23 mouse cellular contexts compared by ENCODE assay signal in genomic region chrX:71435542-71435941, GRCm38 (mm10).
"Had no signal": no experiment of that assay in that cellular context is flagged by ENCODE, and none has a peak within 500 bp of the region (broad histone marks: within the 10 kb centered on the region; RNA-seq: fewer than 3 reads in every experiment).

No protein-coding gene starts in this region.

- H3K27me3 ChIP-seq: heart, embryonic 13.5 days; heart, embryonic 15.5 days; hindbrain, embryonic 15.5 days; kidney, embryonic 15.5 days; limb, embryonic 13.5 days; limb, embryonic 15.5 days; liver, embryonic 12.5 days had no signal

- H3K4me1 ChIP-seq: heart, embryonic 13.5 days; heart, embryonic 15.5 days; hindbrain, embryonic 15.5 days; kidney, embryonic 15.5 days; limb, embryonic 13.5 days; limb, embryonic 15.5 days had no signal

- DNase-seq: gastrocnemius, postnatal 14 days; gastrocnemius, postnatal 36 days; heart, adult 2 months; heart, postnatal 14 days; heart, postnatal 36 days; kidney, adult 11 months; kidney, adult 8-10 months; kidney, postnatal 14 days; kidney, postnatal 36 days; layer of hippocampus, adult 9-11 months; layer of hippocampus, postnatal 36 days; left cerebral cortex, postnatal 4 days had no signal

- H3K27ac ChIP-seq: heart, adult 2 months; heart, embryonic 13.5 days; heart, embryonic 15.5 days; hindbrain, embryonic 13.5 days; hindbrain, embryonic 15.5 days; hindbrain, postnatal 0 days; kidney, embryonic 15.5 days; kidney, postnatal 0 days; limb, embryonic 13.5 days; limb, embryonic 15.5 days; liver, embryonic 12.5 days; liver, embryonic 14.5 days had no signal

- H3K4me3 ChIP-seq: heart, adult 2 months; heart, embryonic 13.5 days; heart, embryonic 15.5 days; hindbrain, embryonic 13.5 days; hindbrain, embryonic 15.5 days; kidney, embryonic 15.5 days; limb, embryonic 13.5 days; limb, embryonic 15.5 days; liver, embryonic 12.5 days had no signal

- H3K36me3 ChIP-seq: hindbrain, embryonic 15.5 days; kidney, embryonic 15.5 days; limb, embryonic 15.5 days had no signal
